Mouse (Mus musculus): ENCODE measurements at regions not wholly inside any gene's neighbourhood (a gene's known extent, or its start where the extent isn't known, plus 50 kb on each side); places are given as distances from the start of the nearest gene placed in this dataset.

DNA sequence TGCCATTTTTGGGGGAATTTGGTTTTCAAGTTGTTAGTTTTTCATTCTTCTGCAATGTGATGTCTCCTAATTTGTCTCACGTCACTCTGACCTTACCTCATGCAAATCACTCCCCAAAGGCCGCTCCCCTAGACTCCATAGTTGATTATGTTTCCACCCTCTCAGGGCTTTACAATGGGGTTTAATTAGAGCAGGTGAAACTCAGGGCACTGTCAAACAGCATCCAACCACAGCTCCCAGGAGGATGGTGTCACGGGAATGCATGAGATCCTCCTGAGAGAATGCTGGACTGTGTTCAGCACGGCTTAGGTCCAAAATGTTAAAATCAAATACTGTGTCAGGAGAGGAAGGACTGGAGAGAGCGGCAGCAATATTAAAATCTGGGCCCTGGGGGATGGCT, 100.4 kb upstream of the Nck2 start:
- no peak for TF ChIP-seq POLR2A (IDR thresholded peaks at IDR 0.05; ENCODE audit: insufficient read length, low read depth)
- no peak for TF ChIP-seq E2F4 (IDR thresholded peaks at IDR 0.05; ENCODE audit: insufficient read depth)

Data from myocyte (in vitro differentiated cells).